8 mouse cellular contexts compared by ENCODE assay signal in genomic region chr5:127243209-127243608, GRCm38 (mm10). TPM values are rescaled to one million over a fixed set of nuclear protein-coding genes. Genes with fewer than 3 reads are reported as not detected.
DNase-seq lines count a peak whose midpoint lies in the region; ATAC-seq lines count a peak whose summit lies in the region.

No protein-coding gene starts in this region.

- H3K4me2 ChIP-seq in limb, embryonic 11.5 days (ENCODE audit: low read depth, severe bottlenecking) = peak overlapping the region; percentile 85
- peak overlapping the region; percentile 87 for H3K4me2 ChIP-seq in stomach, embryonic 15.5 days

- 0% methylated on average over 16 of the region's 16 CpGs for WGBS in limb, embryonic 11.5 days
- WGBS in stomach, embryonic 15.5 days = 4% methylated on average over 16 of the region's 16 CpGs

- H3K27me3 ChIP-seq in megakaryocyte, embryonic 14.5 days (replicated peaks) = peaks cover 41% of the 10 kb centered on the region
- no peaks in the 10 kb centered on the region for H3K27me3 ChIP-seq in limb, embryonic 11.5 days (ENCODE audit: control insufficient read depth, insufficient read depth, low read length)
- H3K27me3 ChIP-seq in stomach, embryonic 15.5 days (replicated peaks) = peaks cover 50% of the 10 kb centered on the region

- H3K4me1 ChIP-seq in megakaryocyte, embryonic 14.5 days = peaks cover 7% of the 10 kb centered on the region; the same call in 1 of the 2 replicates
- peaks cover 27% of the 10 kb centered on the region for H3K4me1 ChIP-seq in limb, embryonic 11.5 days (ENCODE audit: control insufficient read depth, insufficient read depth, low read length)
- H3K4me1 ChIP-seq in stomach, embryonic 15.5 days = peaks cover 21% of the 10 kb centered on the region

- ATAC-seq in megakaryocyte, adult 5-6 weeks (ENCODE audit: poor library complexity, severe bottlenecking) = no peak
- ATAC-seq in limb, embryonic 11.5 days (ENCODE audit: insufficient number of reproducible peaks, low FRiP score, low TSS enrichment, low read depth) = no peak
- ATAC-seq in stomach, embryonic 15.5 days (ENCODE audit: insufficient read depth, low FRiP score, low read depth) = no peak

- H3K36me3 ChIP-seq in megakaryocyte, embryonic 14.5 days (replicated peaks; ENCODE audit: low read length) = no peaks in the 10 kb centered on the region
- H3K36me3 ChIP-seq in limb, embryonic 11.5 days (ENCODE audit: control insufficient read depth, insufficient read depth, low read length) = no peaks in the 10 kb centered on the region
- H3K36me3 ChIP-seq in stomach, embryonic 15.5 days = no peaks in the 10 kb centered on the region

- DNase-seq in adrenal gland, postnatal 14 days = peak; percentile 10
- no peak for DNase-seq in adrenal gland, postnatal 4 days (ENCODE audit: low spot score in 2 of 2)
- peak; percentile 45 for DNase-seq in limb, embryonic 11.5 days (ENCODE audit: low spot score)
- DNase-seq in layer of hippocampus, postnatal 14 days (ENCODE audit: low spot score in 2 of 2) = no peak
- no peak for DNase-seq in adipocyte (ENCODE audit: low spot score)

- H3K4me3 ChIP-seq in megakaryocyte, embryonic 14.5 days (replicated peaks) = peak overlapping the region; percentile 42
- H3K4me3 ChIP-seq in limb, embryonic 11.5 days (ENCODE audit: low read depth, low read length) = peak overlapping the region; percentile 74
- H3K4me3 ChIP-seq in stomach, embryonic 15.5 days (replicated peaks) = peak overlapping the region; percentile 61

- H3K27ac ChIP-seq in limb, embryonic 11.5 days (replicated peaks; ENCODE audit: low read depth, low read length) = no peak overlapping the region
- H3K27ac ChIP-seq in stomach, embryonic 15.5 days = no peak overlapping the region

- H3K9me3 ChIP-seq in megakaryocyte, embryonic 14.5 days = peaks cover 51% of the 10 kb centered on the region
- H3K9me3 ChIP-seq in limb, embryonic 11.5 days (ENCODE audit: control insufficient read depth, low read length) = peaks cover 3% of the 10 kb centered on the region; the same call in 1 of the 2 replicates
- H3K9me3 ChIP-seq in stomach, embryonic 15.5 days = no peaks in the 10 kb centered on the region

- peak overlapping the region; percentile 76 for H3K9ac ChIP-seq in limb, embryonic 11.5 days (ENCODE audit: low read length)
- H3K9ac ChIP-seq in stomach, embryonic 15.5 days = no peak overlapping the region

RNA-seq across cellular contexts. Expression of gene Tmem132c, which starts 1.6 kb away (rescaled TPM):
- total RNA-seq in adrenal gland, postnatal 14 days (2021) = 1.0 and 1.3 TPM in 2 replicates
- 1 to 10 TPM; 3.7 to 5.2 TPM for total RNA-seq in adrenal gland, postnatal 4 days (2021)
- polyA plus RNA-seq in megakaryocyte, embryonic 14.5 days (2012; ENCODE audit: insufficient read depth, low replicate concordance) = not detected in 2 replicates
- total RNA-seq in megakaryocyte, adult 5-6 weeks (2015) = not detected in 2 replicates
- total RNA-seq in megakaryocyte, adult 5-6 weeks (2017) = not detected in 2 replicates
- 34.6 and 38.6 TPM in 2 replicates for polyA plus RNA-seq in limb, embryonic 11.5 days (2014; fragmentation: Nextera tagmentation; extraction: Ambion mirVana)
- 2.0 and 2.2 TPM in 2 replicates for polyA plus RNA-seq in stomach, embryonic 15.5 days (2015; fragmentation: Nextera tagmentation; extraction: Ambion mirVana)
- total RNA-seq in layer of hippocampus, postnatal 14 days (2021) = 1 to 10 TPM; 5.3 to 7.4 TPM

Comparison
In these comparisons a context has a peak if more than half of its experiments do, and no peak if none do; other contexts are left out.
1. DNase-seq: peak in adrenal gland, postnatal 14 days (single experiment) and limb, embryonic 11.5 days (single experiment); none in adrenal gland, postnatal 4 days (0 of 2), layer of hippocampus, postnatal 14 days (0 of 2) and adipocyte (single experiment).
2. Peak in every context shown above with its lines, with median percentiles within 50 percentile points of each other: H3K4me3 ChIP-seq.